Mouse (Mus musculus): ENCODE results near the gene Syn3. TPM values are rescaled to one million over a fixed set of nuclear protein-coding genes. Genes with fewer than 3 reads are reported as not detected.
A peak's percentile ranks its signal among the peaks of the same experiment; 100 is the strongest.

The Syn3 gene
- polyA plus RNA-seq, 1 experiment from 2014 or later: 2.1 TPM

GRCm38 (mm10) chr10:86278481-86278880, 220.2 kb downstream of the Syn3 start:
- no peak for ATAC-seq
- POLR2A ChIA-PET: no interaction called here
- CTCF ChIA-PET: interaction anchor here (0.6 kb wide), 1 partner anchor 26 kb away, joined by 3 read pairs; no protein-coding TSS in a partner anchor
- H3K27me3 ChIP-seq: no peaks in the 10 kb centered on the region
- no peak for TF ChIP-seq CTCF (IDR thresholded peaks at IDR 0.05)
- no peak for DNase-seq (ENCODE audit: low read depth, low spot score)
- in situ Hi-C loops (cut with MboI; ENCODE audit: low pct_unique_long_range_greater_than_20kb): no loop called here

- TF ChIP-seq CTCF (IDR thresholded peaks at IDR 0.05): no peak
- CTCF ChIA-PET: interaction anchor here (1.1 kb wide), 1 partner anchor 12 kb away, joined by 3 read pairs; no protein-coding TSS in a partner anchor
- H3K27me3 ChIP-seq: no peaks in the 10 kb centered on the region
- in situ Hi-C loops (cut with MboI; ENCODE audit: low pct_unique_long_range_greater_than_20kb): no loop called here
- POLR2A ChIA-PET: no interaction called here
- DNase-seq (ENCODE audit: low read depth, low spot score) (no peak), ATAC-seq (no peak)
These were observed 221.4 kb downstream of the Syn3 start for GRCm38 (mm10) chr10:86277327-86277726.

GRCm38 (mm10) chr10:86275585-86275984, 223.1 kb downstream of the Syn3 start:
- ChIA-PET POLR2A (no interaction called here), CTCF (no interaction called here)
- H3K27me3 ChIP-seq: no peaks in the 10 kb centered on the region
- in situ Hi-C loops (cut with MboI; ENCODE audit: low pct_unique_long_range_greater_than_20kb): no loop called here
- DNase-seq (ENCODE audit: low read depth, low spot score) (no peak), ATAC-seq (no peak)
- TF ChIP-seq CTCF (IDR thresholded peaks at IDR 0.05): no peak

- POLR2A ChIA-PET: no interaction called here
- in situ Hi-C loops (cut with MboI; ENCODE audit: low pct_unique_long_range_greater_than_20kb): no loop called here
- DNase-seq (ENCODE audit: low read depth, low spot score) (no peak), ATAC-seq (no peak)
- CTCF ChIA-PET: interaction anchor here (0.9 to 1.3 kb wide), 2 partner anchors 9 to 16 kb away, joined by 3 to 4 read pairs; no protein-coding TSS in a partner anchor
- no peak for TF ChIP-seq CTCF (IDR thresholded peaks at IDR 0.05)
- H3K27me3 ChIP-seq: no peaks in the 10 kb centered on the region
These were observed 225.1 kb downstream of the Syn3 start for GRCm38 (mm10) chr10:86273410-86274191.

GRCm38 (mm10) chr10:86272826-86273225, 225.9 kb downstream of the Syn3 start:
- ChIA-PET POLR2A (no interaction called here), CTCF (no interaction called here)
- ATAC-seq (no peak), DNase-seq (ENCODE audit: low read depth, low spot score) (no peak)
- no peaks in the 10 kb centered on the region for H3K27me3 ChIP-seq
- no peak for TF ChIP-seq CTCF (IDR thresholded peaks at IDR 0.05)
- in situ Hi-C loops (cut with MboI; ENCODE audit: low pct_unique_long_range_greater_than_20kb): no loop called here

- ATAC-seq (peak; percentile 60), DNase-seq (ENCODE audit: low read depth, low spot score) (no peak)
- no peaks in the 10 kb centered on the region for H3K27me3 ChIP-seq
- CTCF ChIA-PET: interaction anchor here (0.7 kb wide), 1 partner anchor 13 kb away, joined by 3 read pairs; no protein-coding TSS in a partner anchor
- TF ChIP-seq CTCF (IDR thresholded peaks at IDR 0.05): no peak
- in situ Hi-C loops (cut with MboI; ENCODE audit: low pct_unique_long_range_greater_than_20kb): no loop called here
- POLR2A ChIA-PET: interaction anchor here (0.9 kb wide), 1 partner anchor 12 kb away, joined by 3 read pairs; no protein-coding TSS in a partner anchor
These were observed 228.4 kb downstream of the Syn3 start for GRCm38 (mm10) chr10:86270254-86270653.

GRCm38 (mm10) chr10:86264618-86265017, 234.1 kb downstream of the Syn3 start:
- ATAC-seq (no peak), DNase-seq (ENCODE audit: low read depth, low spot score) (no peak)
- in situ Hi-C loops (cut with MboI; ENCODE audit: low pct_unique_long_range_greater_than_20kb): no loop called here
- no peak for TF ChIP-seq CTCF (IDR thresholded peaks at IDR 0.05)
- H3K27me3 ChIP-seq: no peaks in the 10 kb centered on the region
- ChIA-PET POLR2A (interaction anchor here (1.3 kb wide), 1 partner anchor 36 kb away, joined by 4 read pairs; no protein-coding TSS in a partner anchor), CTCF (interaction anchor here (0.9 to 1.8 kb wide), 3 partner anchors 9 to 15 kb away, joined by 4 to 6 read pairs (median 4); no protein-coding TSS in a partner anchor)

- CTCF ChIA-PET: no interaction called here
- TF ChIP-seq CTCF (IDR thresholded peaks at IDR 0.05): no peak
- H3K27me3 ChIP-seq: no peaks in the 10 kb centered on the region
- in situ Hi-C loops (cut with MboI; ENCODE audit: low pct_unique_long_range_greater_than_20kb): no loop called here
- POLR2A ChIA-PET: no interaction called here
- ATAC-seq: no peak
- DNase-seq (ENCODE audit: low read depth, low spot score): no peak
These were observed 237.0 kb downstream of the Syn3 start for GRCm38 (mm10) chr10:86261725-86262124.

- in situ Hi-C loops (cut with MboI; ENCODE audit: low pct_unique_long_range_greater_than_20kb): no loop called here
- ATAC-seq (no peak), DNase-seq (ENCODE audit: low read depth, low spot score) (no peak)
- CTCF ChIA-PET: interaction anchor here (1.7 to 2.4 kb wide), 2 partner anchors 8 to 29 kb away, joined by 5 read pairs; no protein-coding TSS in a partner anchor
- H3K27me3 ChIP-seq: no peaks in the 10 kb centered on the region
- TF ChIP-seq CTCF (IDR thresholded peaks at IDR 0.05): no peak
- POLR2A ChIA-PET: interaction anchor here (1.2 kb wide), 1 partner anchor 11 kb away, joined by 3 read pairs; no protein-coding TSS in a partner anchor
These were observed 239.7 kb downstream of the Syn3 start for GRCm38 (mm10) chr10:86258992-86259391.

GRCm38 (mm10) chr10:86258046-86258445, 240.7 kb downstream of the Syn3 start:
- ATAC-seq: no peak
- POLR2A ChIA-PET: interaction anchor here (1.2 kb wide), 1 partner anchor 12 kb away, joined by 3 read pairs; no protein-coding TSS in a partner anchor
- TF ChIP-seq CTCF (IDR thresholded peaks at IDR 0.05): no peak

GRCm38 (mm10) chr10:86257045-86257444, 241.7 kb downstream of the Syn3 start:
- in situ Hi-C loops (cut with MboI; ENCODE audit: low pct_unique_long_range_greater_than_20kb): no loop called here
- H3K27me3 ChIP-seq: no peaks in the 10 kb centered on the region
- ATAC-seq (peak; percentile 65), DNase-seq (ENCODE audit: low read depth, low spot score) (no peak)
- CTCF ChIA-PET: interaction anchor here (0.9 to 2.4 kb wide), 5 partner anchors 13 to 41 kb away, joined by 3 to 5 read pairs (median 4); no protein-coding TSS in a partner anchor
- POLR2A ChIA-PET: no interaction called here
- no peak for TF ChIP-seq CTCF (IDR thresholded peaks at IDR 0.05)

More at GRCm38 (mm10) chr10:86258046-86258445, 240.7 kb downstream of the Syn3 start:
- CTCF ChIA-PET: interaction anchor here (1.3 to 2.4 kb wide), 3 partner anchors 16 to 40 kb away, joined by 3 to 5 read pairs (median 4); no protein-coding TSS in a partner anchor
- in situ Hi-C loops (cut with MboI; ENCODE audit: low pct_unique_long_range_greater_than_20kb): no loop called here
- DNase-seq (ENCODE audit: low read depth, low spot score): no peak
- H3K27me3 ChIP-seq: no peaks in the 10 kb centered on the region
